In the genomic region with DNA sequence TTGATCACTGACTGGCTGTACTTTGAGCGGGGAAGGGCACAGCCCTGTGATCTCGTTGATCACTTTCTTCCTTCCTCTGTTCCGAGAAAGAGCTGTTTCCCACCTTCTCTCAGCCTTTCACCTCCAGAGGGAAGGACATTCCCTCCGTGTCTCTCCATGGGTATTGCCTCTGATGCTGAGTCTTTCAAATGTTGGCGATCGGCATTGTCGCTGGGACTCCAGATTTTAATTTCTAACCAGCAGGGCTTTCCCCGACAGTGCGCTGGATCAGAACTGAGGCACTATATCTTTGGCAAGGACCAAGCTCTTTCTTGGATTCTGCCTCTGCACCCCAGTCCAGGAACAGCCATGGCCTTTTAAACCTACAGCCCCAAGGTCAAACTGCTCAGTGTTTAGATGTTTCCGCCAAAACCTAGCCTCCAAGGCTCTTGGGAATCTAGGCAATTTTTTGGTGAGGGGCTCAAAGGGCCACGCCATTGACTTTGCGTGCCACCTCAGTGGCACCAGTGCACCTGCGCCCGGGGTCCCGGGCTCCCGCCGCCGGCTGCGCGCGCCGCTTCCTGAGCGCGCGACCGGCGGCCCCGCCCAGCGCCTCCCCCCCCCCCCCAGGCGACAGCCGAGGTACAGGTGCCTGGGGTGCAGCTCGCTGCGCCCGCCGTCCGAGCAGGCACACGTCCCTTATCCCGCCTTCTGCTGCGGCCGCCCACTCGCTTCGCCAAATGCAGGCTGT, we compare ENCODE assay signal across 7 mouse cellular contexts. TPM values are rescaled to one million over a fixed set of nuclear protein-coding genes. Genes with fewer than 3 reads are reported as not detected.
DNase-seq lines count a peak whose midpoint lies in the region; ATAC-seq lines count a peak whose summit lies in the region.

A gene (plus strand): TSS at position 608 of the 730 bp plus-strand sequence.

- peaks cover 24% of the 10 kb centered on the region for H3K27me3 ChIP-seq in lung, embryonic 16.5 days (ENCODE audit: control insufficient read depth, insufficient read depth, low read depth, low read length)
- peaks cover 44% of the 10 kb centered on the region for H3K27me3 ChIP-seq in embryonic facial prominence, embryonic 14.5 days (replicated peaks; ENCODE audit: control insufficient read depth, insufficient read depth, low read length)
- H3K27me3 ChIP-seq in neural tube, embryonic 14.5 days (ENCODE audit: control insufficient read depth, insufficient read depth, low read length), result no peaks in the 10 kb centered on the region

- DNase-seq in lung, postnatal 25 days (ENCODE audit: low spot score), result no peak
- no peak for DNase-seq in embryonic facial prominence, embryonic 14.5 days (ENCODE audit: low spot score)
- DNase-seq in kidney, postnatal 4 days, result peak; percentile 39 to 52
- DNase-seq in urinary bladder, postnatal 10 days (ENCODE audit: low spot score), result no peak
- DNase-seq in adipocyte (ENCODE audit: low spot score), result no peak

- H3K36me3 ChIP-seq in lung, embryonic 16.5 days (ENCODE audit: control insufficient read depth, insufficient read depth, low read length), result no peaks in the 10 kb centered on the region
- no peaks in the 10 kb centered on the region for H3K36me3 ChIP-seq in embryonic facial prominence, embryonic 14.5 days (ENCODE audit: control insufficient read depth, insufficient read depth, low read length)
- H3K36me3 ChIP-seq in neural tube, embryonic 14.5 days (ENCODE audit: control insufficient read depth, insufficient read depth, low read length), result no peaks in the 10 kb centered on the region

- no peak within 1 kb of the TSS for H3K27ac ChIP-seq in lung, embryonic 16.5 days (ENCODE audit: low read length)
- no peak within 1 kb of the TSS for H3K27ac ChIP-seq in embryonic facial prominence, embryonic 14.5 days (replicated peaks; ENCODE audit: low read depth, low read length)
- no peak within 1 kb of the TSS for H3K27ac ChIP-seq in neural tube, embryonic 14.5 days (ENCODE audit: low read depth, low read length)

- ATAC-seq in lung, embryonic 16.5 days (ENCODE audit: low read depth), result 0 out of 2 replicates have a peak, but pooled peaks have one; percentile 30
- no peak for ATAC-seq in embryonic facial prominence, embryonic 14.5 days (ENCODE audit: low read depth)
- ATAC-seq in neural tube, embryonic 14.5 days (ENCODE audit: low read depth), result no peak

- H3K4me3 ChIP-seq in lung, embryonic 16.5 days (ENCODE audit: low read length), result peak within 1 kb of the TSS; percentile 45
- H3K4me3 ChIP-seq in embryonic facial prominence, embryonic 14.5 days (ENCODE audit: low read depth, low read length), result peak within 1 kb of the TSS; percentile 33
- H3K4me3 ChIP-seq in neural tube, embryonic 14.5 days (ENCODE audit: low read depth, low read length), result peak within 1 kb of the TSS; percentile 33

- peak within 1 kb of the TSS; percentile 36 for H3K9ac ChIP-seq in lung, embryonic 16.5 days (ENCODE audit: low read length)
- no peak within 1 kb of the TSS for H3K9ac ChIP-seq in embryonic facial prominence, embryonic 14.5 days (ENCODE audit: low read depth, low read length)
- H3K9ac ChIP-seq in neural tube, embryonic 14.5 days (replicated peaks; ENCODE audit: low read depth, low read length), result peak within 1 kb of the TSS; percentile 59

- H3K9me3 ChIP-seq in lung, embryonic 16.5 days (ENCODE audit: control insufficient read depth, low read length), result no peaks in the 10 kb centered on the region
- no peaks in the 10 kb centered on the region for H3K9me3 ChIP-seq in embryonic facial prominence, embryonic 14.5 days (ENCODE audit: control insufficient read depth, low read length)
- H3K9me3 ChIP-seq in neural tube, embryonic 14.5 days (ENCODE audit: control insufficient read depth, low read length), result no peaks in the 10 kb centered on the region

- H3K4me1 ChIP-seq in lung, embryonic 16.5 days (replicated peaks; ENCODE audit: control insufficient read depth, insufficient read depth, low read length), result peaks cover 20% of the 10 kb centered on the region
- no peaks in the 10 kb centered on the region for H3K4me1 ChIP-seq in embryonic facial prominence, embryonic 14.5 days (ENCODE audit: control insufficient read depth, insufficient read depth, low read length)
- H3K4me1 ChIP-seq in neural tube, embryonic 14.5 days (ENCODE audit: control insufficient read depth, insufficient read depth, low read length), result peaks cover 25% of the 10 kb centered on the region

- H3K4me2 ChIP-seq in lung, embryonic 16.5 days (ENCODE audit: low read depth, low read length), result peak within 1 kb of the TSS; percentile 77
- peak within 1 kb of the TSS; percentile 58 for H3K4me2 ChIP-seq in embryonic facial prominence, embryonic 14.5 days (ENCODE audit: low read depth, low read length)
- peak within 1 kb of the TSS; percentile 76 for H3K4me2 ChIP-seq in neural tube, embryonic 14.5 days (ENCODE audit: low read depth, low read length)

- WGBS in lung, embryonic 16.5 days, result 12% methylated on average over 28 of the region's 42 CpGs
- WGBS in embryonic facial prominence, embryonic 14.5 days, result 9% methylated on average over 23 of the region's 42 CpGs
- 5% methylated on average over 38 of the region's 42 CpGs for WGBS in neural tube, embryonic 14.5 days

RNA-seq across cellular contexts. Expression of the gene that starts here (rescaled TPM):
- 2.1 and 4.5 TPM in 2 replicates for polyA plus RNA-seq in lung, embryonic 16.5 days (2015; fragmentation: Nextera tagmentation; extraction: Ambion mirVana)
- polyA plus RNA-seq in embryonic facial prominence, embryonic 14.5 days (2014; fragmentation: Nextera tagmentation; extraction: Ambion mirVana), result 1.5 and 2.3 TPM in 2 replicates
- polyA plus RNA-seq in neural tube, embryonic 14.5 days (2014; fragmentation: Nextera tagmentation; extraction: Ambion mirVana), result 9.5 and 10.8 TPM in 2 replicates

Comparison
In these comparisons a context has a peak if more than half of its experiments do, and no peak if none do; other contexts are left out.
1. DNase-seq: peak in kidney, postnatal 4 days (2 of 2); none in lung, postnatal 25 days (single experiment), embryonic facial prominence, embryonic 14.5 days (single experiment), urinary bladder, postnatal 10 days (single experiment) and adipocyte (single experiment).
2. Peak in every context shown above with its lines, with median percentiles within 50 percentile points of each other: H3K4me2 ChIP-seq and H3K4me3 ChIP-seq.